Mouse (Mus musculus) heart, postnatal 0 days (tissue): ENCODE measurements around the gene Sst.

Experiments used
- CTCF ChIP-seq: IDR thresholded peaks from 2 replicates; pipeline ENCODE4 v1.5.1; 2016; ENCODE audit warnings: antibody characterized with exemption, control low read depth, low read depth
- EP300 ChIP-seq: IDR thresholded peaks from 2 replicates; pipeline ENCODE4 v1.6.1; 2016; ENCODE audit warnings: antibody characterized with exemption, low read depth

DNA sequence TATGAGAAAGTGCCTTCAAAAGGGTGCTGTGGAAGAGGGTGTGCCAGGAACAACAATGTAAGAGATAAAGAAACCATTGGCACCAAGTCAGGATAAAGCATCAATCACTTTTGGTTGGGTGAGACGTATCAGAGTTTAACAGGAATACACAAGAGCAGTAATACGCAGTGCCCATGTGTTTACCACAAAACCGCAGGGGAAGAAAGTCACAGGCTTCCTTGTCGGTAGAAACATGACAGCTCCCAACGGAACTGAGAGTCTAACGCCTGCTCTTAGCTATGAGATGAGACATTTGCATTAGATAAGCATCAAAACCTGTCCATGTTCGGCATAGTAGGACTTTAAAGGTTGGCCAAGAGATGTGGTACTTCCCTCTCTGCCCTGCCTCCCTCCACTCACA is 46.1 kb downstream of the Sst start:
- TF ChIP-seq CTCF = no peak
- no peak for TF ChIP-seq EP300
